Mouse (Mus musculus): Measurements from ENCODE around the gene Lrrc31. TPM values are rescaled to one million over a fixed set of nuclear protein-coding genes. Genes with fewer than 3 reads are reported as not detected.

Gene Lrrc31
- polyA plus RNA-seq, 1 experiment from 2014 or later, result not detected

GRCm38 (mm10) chr3:30705977-30706376 lies 6.3 kb upstream of the Lrrc31 start:
- H3K4me3 ChIP-seq (ENCODE audit: low read depth, low read length), result no peak overlapping the region
- H3K36me3 ChIP-seq (ENCODE audit: control insufficient read depth, insufficient read depth, low read length), result no peaks in the 10 kb centered on the region
- no peak overlapping the region for H3K27ac ChIP-seq (ENCODE audit: low read depth, low read length)
- H3K4me1 ChIP-seq (ENCODE audit: control insufficient read depth, insufficient read depth, low read length), result no peaks in the 10 kb centered on the region
- WGBS, result 89% methylated on average over 3 of the region's 3 CpGs
- no peak for ATAC-seq
- DNase-seq (ENCODE audit: low spot score), result no peak
- H3K9me3 ChIP-seq (replicated peaks; ENCODE audit: control insufficient read depth, low read length), result no peaks in the 10 kb centered on the region
- H3K4me2 ChIP-seq (ENCODE audit: low read length), result no peak overlapping the region
- no peak overlapping the region for H3K9ac ChIP-seq (ENCODE audit: low read length)
- no peaks in the 10 kb centered on the region for H3K27me3 ChIP-seq (replicated peaks; ENCODE audit: control insufficient read depth, insufficient read depth, low read length)

GRCm38 (mm10) chr3:30697891-30698290 lies 1.8 kb downstream of the Lrrc31 start:
- WGBS, result 74% methylated on average over 4 of the region's 4 CpGs
- no peak for ATAC-seq
- Histone ChIP-seq H3K27ac (ENCODE audit: low read depth, low read length) (no peak overlapping the region), H3K9ac (ENCODE audit: low read length) (no peak overlapping the region), H3K4me2 (ENCODE audit: low read length) (no peak overlapping the region), H3K4me1 (ENCODE audit: control insufficient read depth, insufficient read depth, low read length) (no peaks in the 10 kb centered on the region), H3K9me3 (replicated peaks; ENCODE audit: control insufficient read depth, low read length) (no peaks in the 10 kb centered on the region), H3K4me3 (ENCODE audit: low read depth, low read length) (no peak overlapping the region), H3K36me3 (ENCODE audit: control insufficient read depth, insufficient read depth, low read length) (no peaks in the 10 kb centered on the region), H3K27me3 (replicated peaks; ENCODE audit: control insufficient read depth, insufficient read depth, low read length) (no peaks in the 10 kb centered on the region)
- no peak for DNase-seq (ENCODE audit: low spot score)

- H3K9ac ChIP-seq (ENCODE audit: low read length), result no peak overlapping the region
- ATAC-seq (peak; percentile 73; the same call in 1 of the 2 replicates), DNase-seq (ENCODE audit: low spot score) (peak; percentile 67)
- no peaks in the 10 kb centered on the region for H3K27me3 ChIP-seq (replicated peaks; ENCODE audit: control insufficient read depth, insufficient read depth, low read length)
- no peak overlapping the region for H3K4me2 ChIP-seq (ENCODE audit: low read length)
- H3K9me3 ChIP-seq (replicated peaks; ENCODE audit: control insufficient read depth, low read length), result no peaks in the 10 kb centered on the region
- H3K27ac ChIP-seq (ENCODE audit: low read depth, low read length), result no peak overlapping the region
- 23% methylated on average over 2 of the region's 2 CpGs for WGBS
- H3K4me1 ChIP-seq (ENCODE audit: control insufficient read depth, insufficient read depth, low read length), result no peaks in the 10 kb centered on the region
- H3K4me3 ChIP-seq (ENCODE audit: low read depth, low read length), result no peak overlapping the region
- no peaks in the 10 kb centered on the region for H3K36me3 ChIP-seq (ENCODE audit: control insufficient read depth, insufficient read depth, low read length)
Measured at GRCm38 (mm10) chr3:30696346-30696745, 3.3 kb downstream of the Lrrc31 start.

- no peak overlapping the region for H3K27ac ChIP-seq (ENCODE audit: low read depth, low read length)
- H3K36me3 ChIP-seq (ENCODE audit: control insufficient read depth, insufficient read depth, low read length), result no peaks in the 10 kb centered on the region
- no peak overlapping the region for H3K4me2 ChIP-seq (ENCODE audit: low read length)
- ATAC-seq (no peak), DNase-seq (ENCODE audit: low spot score) (no peak)
- 98% methylated on average over 2 of the region's 2 CpGs for WGBS
- no peaks in the 10 kb centered on the region for H3K27me3 ChIP-seq (replicated peaks; ENCODE audit: control insufficient read depth, insufficient read depth, low read length)
- H3K9me3 ChIP-seq (replicated peaks; ENCODE audit: control insufficient read depth, low read length), result no peaks in the 10 kb centered on the region
- no peak overlapping the region for H3K4me3 ChIP-seq (ENCODE audit: low read depth, low read length)
- no peak overlapping the region for H3K9ac ChIP-seq (ENCODE audit: low read length)
- no peaks in the 10 kb centered on the region for H3K4me1 ChIP-seq (ENCODE audit: control insufficient read depth, insufficient read depth, low read length)
Measured at GRCm38 (mm10) chr3:30695661-30696060, 4.0 kb downstream of the Lrrc31 start.

- H3K4me3 ChIP-seq (ENCODE audit: low read depth, low read length), result no peak overlapping the region
- WGBS, result 78% methylated on average over 7 of the region's 7 CpGs
- no peak for ATAC-seq
Measured at GRCm38 (mm10) chr3:30690976-30691375, 8.7 kb downstream of the Lrrc31 start.

GRCm38 (mm10) chr3:30687216-30687615 lies 12.4 kb downstream of the Lrrc31 start:
- ATAC-seq (no peak), DNase-seq (ENCODE audit: low spot score) (no peak)
- no peak overlapping the region for H3K4me3 ChIP-seq (ENCODE audit: low read depth, low read length)
- no peak overlapping the region for H3K9ac ChIP-seq (ENCODE audit: low read length)
- H3K36me3 ChIP-seq (ENCODE audit: control insufficient read depth, insufficient read depth, low read length), result no peaks in the 10 kb centered on the region
- 86% methylated on average over 3 of the region's 3 CpGs for WGBS
- H3K27me3 ChIP-seq (replicated peaks; ENCODE audit: control insufficient read depth, insufficient read depth, low read length), result no peaks in the 10 kb centered on the region
- no peaks in the 10 kb centered on the region for H3K9me3 ChIP-seq (replicated peaks; ENCODE audit: control insufficient read depth, low read length)
- H3K27ac ChIP-seq (ENCODE audit: low read depth, low read length), result no peak overlapping the region
- H3K4me2 ChIP-seq (ENCODE audit: low read length), result no peak overlapping the region
- H3K4me1 ChIP-seq (ENCODE audit: control insufficient read depth, insufficient read depth, low read length), result no peaks in the 10 kb centered on the region

More at GRCm38 (mm10) chr3:30690976-30691375, 8.7 kb downstream of the Lrrc31 start:
- Histone ChIP-seq H3K4me1 (ENCODE audit: control insufficient read depth, insufficient read depth, low read length) (no peaks in the 10 kb centered on the region), H3K27me3 (replicated peaks; ENCODE audit: control insufficient read depth, insufficient read depth, low read length) (no peaks in the 10 kb centered on the region), H3K4me2 (ENCODE audit: low read length) (no peak overlapping the region), H3K36me3 (ENCODE audit: control insufficient read depth, insufficient read depth, low read length) (no peaks in the 10 kb centered on the region), H3K9ac (ENCODE audit: low read length) (no peak overlapping the region), H3K27ac (ENCODE audit: low read depth, low read length) (no peak overlapping the region), H3K9me3 (replicated peaks; ENCODE audit: control insufficient read depth, low read length) (no peaks in the 10 kb centered on the region)
- no peak for DNase-seq (ENCODE audit: low spot score)

- Histone ChIP-seq H3K36me3 (ENCODE audit: control insufficient read depth, insufficient read depth, low read length) (no peaks in the 10 kb centered on the region), H3K9me3 (replicated peaks; ENCODE audit: control insufficient read depth, low read length) (no peaks in the 10 kb centered on the region), H3K9ac (ENCODE audit: low read length) (no peak overlapping the region), H3K4me1 (ENCODE audit: control insufficient read depth, insufficient read depth, low read length) (no peaks in the 10 kb centered on the region), H3K27me3 (replicated peaks; ENCODE audit: control insufficient read depth, insufficient read depth, low read length) (no peaks in the 10 kb centered on the region), H3K4me2 (ENCODE audit: low read length) (no peak overlapping the region), H3K27ac (ENCODE audit: low read depth, low read length) (no peak overlapping the region), H3K4me3 (ENCODE audit: low read depth, low read length) (no peak overlapping the region)
- 89% methylated on average over 6 of the region's 6 CpGs for WGBS
- DNase-seq (ENCODE audit: low spot score) (no peak), ATAC-seq (no peak)
Measured at GRCm38 (mm10) chr3:30683190-30683589, 16.5 kb downstream of the Lrrc31 start.

GRCm38 (mm10) chr3:30658486-30658885 lies 41.2 kb downstream of the Lrrc31 start:
- Histone ChIP-seq H3K4me2 (ENCODE audit: low read length) (no peak overlapping the region), H3K9ac (ENCODE audit: low read length) (no peak overlapping the region), H3K27ac (ENCODE audit: low read depth, low read length) (no peak overlapping the region), H3K9me3 (replicated peaks; ENCODE audit: control insufficient read depth, low read length) (no peaks in the 10 kb centered on the region), H3K36me3 (ENCODE audit: control insufficient read depth, insufficient read depth, low read length) (no peaks in the 10 kb centered on the region), H3K4me3 (ENCODE audit: low read depth, low read length) (no peak overlapping the region), H3K27me3 (replicated peaks; ENCODE audit: control insufficient read depth, insufficient read depth, low read length) (no peaks in the 10 kb centered on the region), H3K4me1 (ENCODE audit: control insufficient read depth, insufficient read depth, low read length) (no peaks in the 10 kb centered on the region)
- no peak for ATAC-seq
- no peak for DNase-seq (ENCODE audit: low spot score)
- 90% methylated on average over 9 of the region's 9 CpGs for WGBS

- H3K9me3 ChIP-seq (replicated peaks; ENCODE audit: control insufficient read depth, low read length), result no peaks in the 10 kb centered on the region
- no peak overlapping the region for H3K4me2 ChIP-seq (ENCODE audit: low read length)
- no peak overlapping the region for H3K4me3 ChIP-seq (ENCODE audit: low read depth, low read length)
- DNase-seq (ENCODE audit: low spot score) (no peak), ATAC-seq (no peak)
- no peak overlapping the region for H3K27ac ChIP-seq (ENCODE audit: low read depth, low read length)
- no peaks in the 10 kb centered on the region for H3K27me3 ChIP-seq (replicated peaks; ENCODE audit: control insufficient read depth, insufficient read depth, low read length)
- no peaks in the 10 kb centered on the region for H3K4me1 ChIP-seq (ENCODE audit: control insufficient read depth, insufficient read depth, low read length)
- 89% methylated on average over 5 of the region's 5 CpGs for WGBS
- no peaks in the 10 kb centered on the region for H3K36me3 ChIP-seq (ENCODE audit: control insufficient read depth, insufficient read depth, low read length)
- H3K9ac ChIP-seq (ENCODE audit: low read length), result no peak overlapping the region
Measured at GRCm38 (mm10) chr3:30655937-30656336, 43.7 kb downstream of the Lrrc31 start.
